ENCODE assay signal across 8 mouse cellular contexts in genomic region chr2:33316516-33316915, GRCm38 (mm10). TPM values are rescaled to one million over a fixed set of nuclear protein-coding genes. Genes with fewer than 3 reads are reported as not detected.
DNase-seq lines count a peak whose midpoint lies in the region; ATAC-seq lines count a peak whose summit lies in the region.

No protein-coding gene starts in this region.

- peak; percentile 31 for DNase-seq in WW6 (ENCODE audit: low read depth, low spot score)
- peak; percentile 67 to 69 for DNase-seq in cerebellum, postnatal 36 days
- peak; percentile 93 for DNase-seq in gastrocnemius, adult 18-20 months (ENCODE audit: low spot score)
- peak; percentile 61 for DNase-seq in left cerebral cortex, adult 11 months (ENCODE audit: low spot score)
- peak; percentile 77 to 79 for DNase-seq in right cerebral cortex, postnatal 10 days (ENCODE audit: low spot score in 2 of 2)
- peak; percentile 40 to 86 for DNase-seq in urinary bladder, postnatal 36 days (ENCODE audit: low spot score in 2 of 2)

- no peak overlapping the region for H3K4me2 ChIP-seq in hindbrain, embryonic 13.5 days

- no peaks in the 10 kb centered on the region for H3K9me3 ChIP-seq in hindbrain, embryonic 13.5 days

- 11% methylated on average over 7 of the region's 7 CpGs for WGBS in hindbrain, embryonic 13.5 days

- H3K9ac ChIP-seq in hindbrain, embryonic 13.5 days, result no peak overlapping the region

- peaks cover 25% of the 10 kb centered on the region for H3K4me1 ChIP-seq in hindbrain, embryonic 13.5 days (replicated peaks)

- peak overlapping the region; percentile 58; the same call in 1 of the 2 replicates for H3K27ac ChIP-seq in hindbrain, embryonic 13.5 days

- H3K4me3 ChIP-seq in hindbrain, embryonic 13.5 days, result no peak overlapping the region

- H3K36me3 ChIP-seq in hindbrain, embryonic 13.5 days, result peaks cover 38% of the 10 kb centered on the region

- peak; percentile 81 for ATAC-seq in hindbrain, embryonic 13.5 days (ENCODE audit: low FRiP score)
- peak; percentile 99 for ATAC-seq in megakaryocyte, adult 5-6 weeks (ENCODE audit: poor library complexity, severe bottlenecking)

- no peaks in the 10 kb centered on the region for H3K27me3 ChIP-seq in hindbrain, embryonic 13.5 days

RNA-seq across cellular contexts. Expression of gene Ralgps1, which starts 54.8 kb away (rescaled TPM):
- total RNA-seq in gastrocnemius, adult 18-20 months (2021), result 1 to 10 TPM; 2.0 to 3.3 TPM
- polyA plus RNA-seq in hindbrain, embryonic 13.5 days (2015; fragmentation: Nextera tagmentation; extraction: Ambion mirVana), result 37.3 and 39.7 TPM in 2 replicates
- total RNA-seq in megakaryocyte, adult 5-6 weeks (2015), result 6.2 and 7.6 TPM in 2 replicates
- 2.0 and 2.7 TPM in 2 replicates for total RNA-seq in megakaryocyte, adult 5-6 weeks (2017)

Comparison
In these comparisons a context has a peak if more than half of its experiments do, and no peak if none do; other contexts are left out.
1. DNase-seq: peak in every context shown above with its lines; median percentile 93 in gastrocnemius, adult 18-20 months; 78 in right cerebral cortex, postnatal 10 days; 68 in cerebellum, postnatal 36 days; 63 in urinary bladder, postnatal 36 days; 61 in left cerebral cortex, adult 11 months; 31 in WW6.